Mouse (Mus musculus) heart, adult 11 months (tissue): ENCODE results near the gene Gpr3.

Source experiments
- DNase-seq: peaks from one replicate; pipeline ENCODE4 v3.0.0; 2022

Gene Gpr3

GRCm38 (mm10) chr4:133233285-133233976, 21.1 kb upstream of the Gpr3 start:
- peak; percentile 93 for DNase-seq

DNA sequence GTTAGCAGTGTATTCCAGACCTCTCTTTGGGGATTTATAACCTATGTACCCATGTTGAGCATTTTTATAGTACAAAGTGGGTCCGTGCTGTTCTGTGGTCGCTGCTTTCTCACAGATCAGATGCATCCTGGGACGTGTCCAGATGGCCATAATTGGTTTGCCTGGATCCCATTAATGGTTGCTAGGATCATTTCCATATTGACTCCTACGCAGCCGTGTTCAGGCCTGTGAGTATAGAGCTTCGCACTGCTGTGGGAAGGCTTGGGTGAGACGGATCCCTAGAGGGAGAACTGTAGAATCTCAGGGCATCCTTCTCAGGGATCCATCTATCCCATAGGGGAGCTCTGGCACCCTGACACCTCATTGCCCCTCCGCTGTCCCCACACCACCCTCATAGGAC, 17.2 kb upstream of the Gpr3 start:
- DNase-seq = peak; percentile 86

- DNase-seq = peak; percentile 90
These were observed 15.3 kb upstream of the Gpr3 start for GRCm38 (mm10) chr4:133227636-133228035.

DNA sequence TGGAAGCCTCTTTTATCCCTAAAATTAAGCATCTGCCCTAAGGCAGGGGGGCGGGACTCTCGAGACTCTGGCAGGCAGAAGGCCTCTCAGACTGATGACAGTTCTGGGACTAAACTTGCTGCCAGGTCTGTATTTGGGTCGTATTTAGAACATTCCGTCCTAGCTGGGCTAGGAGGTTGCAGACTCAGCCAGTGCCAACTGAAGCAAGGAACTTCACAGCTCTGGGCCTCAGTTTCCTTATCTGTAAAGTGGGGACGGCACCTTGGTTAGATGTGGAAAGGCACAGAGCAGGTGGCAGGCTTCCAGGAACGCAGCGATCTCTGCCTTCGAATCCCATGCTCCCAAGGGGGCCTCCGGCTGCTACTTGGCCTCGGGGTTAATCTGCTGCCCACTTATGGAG, 13.7 kb upstream of the Gpr3 start:
- DNase-seq = peak; percentile 97

DNA sequence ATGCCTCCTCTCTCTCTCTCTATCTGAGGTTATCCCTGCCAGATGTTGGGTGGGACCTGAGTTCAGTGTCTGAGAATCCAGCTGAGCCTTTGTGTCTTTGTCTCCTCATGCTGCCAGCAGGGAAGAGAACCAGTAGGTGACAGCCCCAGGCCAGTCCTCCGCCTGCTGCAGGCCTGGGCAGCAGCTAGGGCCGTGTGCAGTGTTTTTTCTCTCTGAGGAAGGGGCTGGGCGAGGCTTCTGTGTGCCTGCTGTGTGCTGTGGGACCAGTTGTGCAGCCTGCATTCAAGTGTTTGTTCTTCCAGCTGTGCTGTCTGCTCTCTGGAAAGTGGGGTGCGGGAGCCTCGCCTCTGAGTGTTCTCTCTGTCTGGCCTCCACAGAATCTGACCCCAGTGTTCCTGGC, 11.5 kb upstream of the Gpr3 start:
- no peak for DNase-seq

DNA sequence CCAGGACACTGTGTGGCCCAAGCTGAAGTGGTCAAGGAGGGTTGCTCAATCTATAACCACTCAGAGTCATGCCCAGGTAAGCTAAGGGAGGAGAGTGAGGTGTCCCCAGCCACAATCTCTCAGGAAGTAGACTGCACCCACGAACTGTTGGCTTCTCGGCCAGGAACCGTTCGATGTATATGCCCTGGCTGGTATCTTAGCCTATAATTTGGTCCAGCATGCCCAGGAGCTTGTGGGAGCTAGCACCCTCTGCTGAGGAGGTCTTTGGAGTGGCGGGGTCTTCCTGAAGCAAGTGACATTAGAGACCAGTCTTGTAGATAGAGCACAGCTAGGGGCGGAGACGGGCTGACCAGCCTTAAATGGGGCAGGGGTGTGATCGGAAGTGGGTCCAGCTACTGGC, 9.4 kb upstream of the Gpr3 start:
- peak; percentile 91 for DNase-seq

DNA sequence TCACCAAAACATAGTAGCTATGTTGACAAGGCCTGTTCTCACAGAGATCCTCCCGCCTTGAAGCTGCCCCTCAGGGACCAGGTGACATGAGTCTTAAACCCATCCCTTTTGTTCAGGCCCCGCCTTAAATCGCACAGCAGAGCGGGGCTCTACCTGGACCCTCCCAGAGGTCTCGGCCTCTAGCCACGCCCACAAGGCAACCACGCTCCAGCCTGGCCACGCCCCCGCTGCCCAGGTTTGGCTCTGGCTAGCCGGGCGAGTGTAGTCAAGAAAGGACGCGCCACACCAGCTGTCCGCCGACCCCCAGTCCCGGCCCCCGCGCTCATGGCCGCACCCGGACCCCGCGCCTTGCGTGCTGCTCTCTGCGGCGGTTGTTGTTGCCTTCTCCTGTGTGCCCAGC, 8.3 kb upstream of the Gpr3 start:
- peak; percentile 88 for DNase-seq

DNA sequence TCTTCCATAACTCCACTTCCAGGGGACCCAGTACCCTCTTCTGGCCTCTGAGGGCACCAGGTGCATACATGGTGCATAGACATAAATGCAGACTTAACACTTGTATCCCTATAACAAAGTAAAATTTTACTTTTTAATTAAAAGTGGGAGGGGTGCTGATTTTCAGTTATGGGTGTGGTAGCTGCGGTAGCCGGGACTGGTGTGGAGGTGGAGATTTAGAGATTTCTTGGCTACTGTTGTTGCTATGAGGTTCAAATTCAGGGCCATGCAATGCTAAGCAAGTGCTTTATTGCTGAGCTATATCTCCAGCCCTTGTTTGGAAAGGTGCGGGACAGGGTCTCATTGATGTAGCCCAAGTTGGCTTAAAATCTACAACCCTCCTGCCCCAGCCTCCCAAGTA, 6.4 kb upstream of the Gpr3 start:
- DNase-seq = no peak

DNA sequence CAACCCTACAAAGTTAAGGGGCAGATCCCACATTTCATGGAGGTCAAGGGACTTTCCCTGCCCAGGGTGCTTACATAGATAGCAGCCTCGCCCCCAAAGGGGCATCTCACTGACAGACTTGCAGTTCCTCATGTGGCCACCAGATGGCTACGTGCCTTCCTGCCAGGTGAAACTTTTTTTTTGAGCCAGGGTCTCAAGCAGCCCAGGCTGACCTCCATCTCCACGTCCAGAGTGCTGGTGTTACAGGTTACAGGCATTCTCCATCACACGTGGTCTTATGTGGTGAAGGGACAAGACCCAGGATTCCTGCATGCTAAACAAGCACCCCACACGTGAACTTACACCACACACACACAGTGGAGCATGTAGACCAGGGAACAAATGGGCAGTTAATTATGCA, 5.3 kb upstream of the Gpr3 start:
- peak; percentile 92 for DNase-seq

DNA sequence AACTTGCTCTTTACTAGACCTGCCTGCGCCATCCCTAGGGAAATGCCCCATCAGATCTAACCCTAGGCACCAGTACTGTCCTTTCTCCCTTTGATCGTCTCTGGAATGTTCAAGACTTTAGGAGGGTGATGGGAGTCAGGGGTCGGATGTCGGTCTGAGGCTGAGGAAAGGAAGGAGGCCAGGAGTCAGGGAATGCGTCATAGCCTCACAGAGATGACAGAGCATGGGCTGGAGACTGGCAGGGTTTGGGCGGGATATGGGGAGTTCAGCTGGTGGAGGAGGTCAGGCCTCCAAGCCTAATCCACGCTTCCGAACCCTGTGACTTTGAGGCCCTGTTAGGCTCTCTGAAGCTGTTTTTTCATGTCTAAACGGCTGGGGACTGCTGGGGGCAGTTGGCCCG, 1.3 kb upstream of the Gpr3 start:
- no peak for DNase-seq

DNA sequence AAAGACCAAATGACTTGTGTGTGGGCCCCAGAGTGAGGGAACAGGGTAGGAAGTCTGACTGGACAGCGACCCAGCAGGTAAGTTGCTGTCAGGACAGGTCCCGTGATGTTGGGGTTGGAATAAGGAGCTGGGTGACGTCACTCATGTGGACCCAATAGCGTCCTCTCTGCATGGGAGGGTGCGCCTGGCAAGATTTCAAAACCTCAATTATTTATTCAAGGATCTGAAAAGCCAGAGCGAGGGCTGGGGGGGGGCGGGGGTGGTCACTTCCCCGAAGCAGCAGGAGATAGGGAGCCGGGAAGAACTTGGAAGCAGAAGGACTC, 893 bp upstream of the Gpr3 start:
- no peak for DNase-seq

DNA sequence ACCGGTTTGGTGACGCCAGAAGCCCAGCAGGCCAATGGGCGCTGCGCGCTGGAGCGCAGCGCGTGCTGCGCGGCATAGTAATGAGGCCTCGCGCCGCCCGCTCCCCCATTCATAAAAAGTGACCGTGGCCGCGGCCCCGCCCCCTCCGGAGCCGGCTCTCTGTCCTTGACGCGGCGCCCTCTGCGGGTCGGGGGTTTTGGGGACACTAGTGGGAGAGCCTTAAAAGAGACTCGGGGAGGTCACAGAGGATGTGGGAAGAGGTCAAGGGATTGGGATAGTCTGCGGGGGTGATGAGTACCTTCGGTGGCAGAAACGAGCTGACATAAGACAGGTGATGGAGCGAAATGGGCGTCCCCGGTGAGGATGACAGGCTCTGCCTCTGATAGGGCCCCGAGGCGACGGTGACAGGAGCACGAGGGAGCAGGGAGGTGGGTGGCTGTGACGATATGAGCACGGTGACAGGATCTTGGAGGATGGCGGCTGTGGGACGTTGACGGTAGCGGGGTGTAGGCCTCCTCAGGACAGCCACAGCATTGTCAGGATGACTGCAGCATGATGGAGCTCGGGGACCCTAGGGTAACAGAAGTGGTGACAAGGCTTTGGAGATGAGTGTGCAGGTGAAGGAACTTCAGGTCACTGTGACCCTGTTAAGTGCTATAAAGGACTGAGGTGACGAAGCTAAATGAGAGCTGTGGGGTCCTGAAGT, 379 bp upstream of the Gpr3 start:
- DNase-seq = peak; percentile 98

- DNase-seq = peak; percentile 92
These were observed 1.4 kb downstream of the Gpr3 start for GRCm38 (mm10) chr4:133210788-133211390.

DNA sequence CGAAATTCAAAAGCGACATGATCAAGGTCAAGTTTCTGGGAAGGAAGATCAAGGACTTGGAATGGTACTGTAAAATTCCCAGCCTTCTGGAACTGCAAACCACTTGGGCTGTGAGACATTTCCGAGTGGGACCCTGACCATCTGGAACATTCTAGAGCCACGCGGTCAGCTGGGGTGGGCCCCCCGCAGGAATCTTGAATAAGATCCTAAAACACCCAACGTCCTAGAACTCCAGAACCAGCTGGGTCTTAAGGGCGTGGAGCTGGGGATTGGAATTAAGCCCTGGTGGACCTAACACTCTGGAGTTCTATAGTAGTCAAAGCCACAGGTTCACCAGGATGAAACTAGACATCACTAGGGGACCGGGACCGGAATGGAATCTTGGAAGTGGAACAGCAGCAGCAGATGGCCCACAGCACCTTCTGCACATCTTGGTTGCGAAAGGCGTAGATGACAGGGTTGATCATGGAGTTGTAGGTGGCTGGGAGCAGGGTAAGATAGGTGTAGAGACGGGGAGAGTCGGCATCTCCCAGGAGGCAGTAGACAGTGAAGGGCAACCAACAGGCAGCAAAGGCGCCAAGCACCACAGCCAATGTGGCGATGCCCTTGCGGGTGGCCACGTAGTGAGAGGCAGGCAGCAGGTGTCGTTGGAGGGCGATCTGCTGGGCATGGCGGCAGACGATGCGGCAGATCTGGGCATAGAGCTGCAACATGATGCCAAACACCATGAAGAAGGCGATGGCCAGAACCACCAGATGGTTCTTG, 2.1 kb downstream of the Gpr3 start:
- peak; percentile 91 for DNase-seq

DNA sequence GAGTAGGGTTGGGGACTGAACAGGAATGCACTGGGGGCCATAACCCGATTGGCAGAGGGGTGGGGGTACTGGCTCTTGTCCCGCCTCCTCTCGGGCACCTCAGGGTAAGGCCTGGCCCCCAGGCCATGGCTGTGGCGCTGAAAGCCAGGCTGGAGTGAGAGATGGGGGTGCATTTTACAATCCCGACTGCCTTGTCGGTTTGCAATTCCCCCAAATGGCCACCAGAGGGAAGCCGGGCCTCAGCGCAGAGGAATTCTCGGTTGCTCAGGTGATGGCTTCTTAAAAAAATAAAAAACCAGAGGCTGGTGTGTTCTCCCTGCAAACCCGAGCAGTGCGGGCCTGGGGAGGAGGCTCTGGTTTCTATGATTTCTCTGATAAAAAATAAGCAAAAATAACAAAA, 3.0 kb downstream of the Gpr3 start:
- peak; percentile 95 for DNase-seq

- DNase-seq = peak; percentile 89
These were observed 8.0 kb downstream of the Gpr3 start for GRCm38 (mm10) chr4:133204379-133204778.

- DNase-seq = peak; percentile 93
These were observed 8.7 kb downstream of the Gpr3 start for GRCm38 (mm10) chr4:133203591-133203990.

DNA sequence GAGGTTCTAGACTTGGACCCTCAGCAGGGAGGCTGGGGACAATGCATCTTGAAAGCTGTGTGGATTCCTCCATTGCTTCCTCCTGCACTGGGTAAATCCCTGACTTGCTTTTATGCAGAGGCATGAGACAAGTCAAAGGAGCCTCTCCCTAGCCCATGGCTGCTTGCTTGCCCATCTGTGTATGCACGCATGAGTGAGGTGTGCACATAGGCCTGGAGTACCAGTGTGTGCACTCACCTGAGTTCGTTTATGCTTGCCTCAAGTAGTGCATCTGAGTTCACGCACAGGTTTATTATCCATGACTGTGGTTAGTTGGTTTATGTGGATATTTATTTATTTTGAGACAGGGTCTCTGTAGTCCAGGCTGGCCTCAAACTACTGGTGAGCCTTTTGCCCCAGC, 10.1 kb downstream of the Gpr3 start:
- peak; percentile 85 for DNase-seq

DNA sequence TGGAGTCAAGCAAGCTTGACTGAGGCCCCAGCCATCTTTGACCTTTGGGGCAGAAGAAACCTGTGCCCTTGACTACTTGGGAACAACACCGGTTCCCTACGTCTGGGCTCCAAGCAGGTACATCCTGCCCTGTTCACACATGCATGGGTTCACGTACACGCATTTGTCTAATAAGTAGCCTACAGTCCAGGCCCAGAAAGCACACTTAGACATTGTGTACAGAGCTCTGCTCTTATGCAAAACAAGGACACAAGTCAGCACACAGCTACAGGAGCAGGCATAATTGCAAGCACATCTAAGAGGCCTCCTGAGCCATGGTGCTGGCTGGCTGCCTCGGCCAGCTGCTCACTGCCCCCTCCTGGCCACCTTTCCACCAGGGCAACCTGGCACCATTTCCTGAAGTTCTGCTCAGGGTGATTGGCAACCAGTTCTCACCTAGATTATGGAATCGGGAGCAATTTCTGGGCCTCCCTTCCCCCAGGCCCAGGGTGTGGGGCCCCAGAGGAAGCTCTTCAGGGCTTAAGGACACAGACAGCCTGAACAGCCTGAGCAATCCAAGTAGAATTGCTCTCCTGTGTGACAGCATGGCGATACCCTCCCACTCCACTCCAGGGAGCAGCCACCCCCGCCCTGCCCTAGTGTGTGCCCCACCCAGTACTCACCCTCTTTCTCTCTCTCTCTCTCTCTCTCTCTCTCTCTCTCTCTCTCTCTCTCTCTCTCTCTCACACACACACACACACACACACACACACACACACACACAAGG, 11.1 kb downstream of the Gpr3 start:
- peak; percentile 96 for DNase-seq

DNA sequence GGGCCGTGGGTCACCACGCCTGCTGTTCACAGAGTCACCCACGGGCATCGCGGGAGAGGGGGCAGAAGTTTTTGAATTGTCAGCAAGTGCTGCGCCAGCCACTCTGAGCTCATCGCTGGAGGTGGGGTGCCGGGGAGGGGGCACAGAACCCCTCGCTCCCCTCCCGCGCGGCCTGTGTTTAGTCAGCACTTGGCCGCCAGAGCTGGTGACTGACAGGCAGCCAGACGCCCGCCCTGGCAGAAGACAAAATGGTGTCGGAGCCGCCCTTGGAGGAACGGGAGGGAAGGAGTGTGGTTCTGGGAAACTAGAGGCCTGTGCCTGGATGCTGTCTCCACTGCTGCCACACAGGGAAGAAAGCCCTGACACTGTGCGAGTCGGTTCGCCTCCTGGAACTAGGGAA, 12.0 kb downstream of the Gpr3 start:
- DNase-seq = peak; percentile 97

GRCm38 (mm10) chr4:133199743-133200142, 12.6 kb downstream of the Gpr3 start:
- DNase-seq = peak; percentile 92

- DNase-seq = peak; percentile 96
These were observed 13.8 kb downstream of the Gpr3 start for GRCm38 (mm10) chr4:133198337-133199180.
